Mouse (Mus musculus): ENCODE data around the gene Eif2ak4.

Gene Eif2ak4

GRCm38 (mm10) chr2:118404336-118404735 is 15.9 kb downstream of the Eif2ak4 start:
- DNase-seq (ENCODE audit: inconsistent age in 2 of 2, low spot score in 1 of 2), result no peak

DNA sequence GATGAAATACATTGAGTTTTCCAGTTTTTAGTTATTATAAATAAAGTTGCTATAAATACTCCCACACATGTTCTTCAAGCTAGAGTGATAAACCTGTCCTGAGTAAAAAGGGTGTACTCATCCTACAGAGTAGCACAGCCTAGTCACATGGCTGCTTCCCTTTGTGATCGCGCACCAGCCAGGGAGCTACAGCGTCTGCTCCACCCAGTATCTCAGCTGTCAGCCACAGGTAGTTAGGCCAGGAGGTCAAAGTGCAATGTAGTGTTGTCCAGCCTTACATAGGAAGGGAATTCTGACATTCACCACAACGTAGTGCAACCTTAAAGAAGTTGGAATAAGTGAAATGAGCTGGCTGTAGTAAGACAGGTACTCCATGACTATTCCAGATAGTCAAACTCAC is 17.1 kb downstream of the Eif2ak4 start:
- DNase-seq (ENCODE audit: inconsistent age in 2 of 2, low spot score in 1 of 2), result no peak

- no peak for DNase-seq (ENCODE audit: inconsistent age in 2 of 2, low spot score in 1 of 2)
These were observed 18.4 kb downstream of the Eif2ak4 start for GRCm38 (mm10) chr2:118406811-118407210.

- no peak for DNase-seq (ENCODE audit: inconsistent age in 2 of 2, low spot score in 1 of 2)
These were observed 20.0 kb downstream of the Eif2ak4 start for GRCm38 (mm10) chr2:118408336-118408895.

GRCm38 (mm10) chr2:118412821-118413220 is 24.4 kb downstream of the Eif2ak4 start:
- DNase-seq (ENCODE audit: inconsistent age in 2 of 2, low spot score in 1 of 2), result no peak

- DNase-seq (ENCODE audit: inconsistent age in 2 of 2, low spot score in 1 of 2), result no peak
These were observed 27.4 kb downstream of the Eif2ak4 start for GRCm38 (mm10) chr2:118415601-118416355.

DNA sequence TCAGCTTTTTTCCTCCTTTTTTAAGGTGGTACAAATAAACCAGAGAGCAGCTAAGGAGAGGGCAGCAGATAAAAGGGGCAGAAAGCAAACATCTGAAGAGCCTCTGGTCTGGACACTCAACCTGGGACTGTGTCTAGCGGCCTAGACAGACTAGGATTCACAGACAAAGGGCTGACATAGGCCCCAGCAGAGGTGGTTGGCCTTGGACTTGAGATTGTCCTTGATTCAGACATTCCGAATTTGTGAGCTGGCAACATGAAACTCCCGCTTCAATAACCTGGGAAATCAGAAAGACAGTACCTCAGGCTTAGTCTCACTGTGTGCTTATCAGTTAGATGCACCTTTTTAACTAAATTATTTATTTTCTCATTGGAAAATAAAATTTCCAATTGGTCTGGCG is 29.7 kb downstream of the Eif2ak4 start:
- peak; percentile 70 to 82 for DNase-seq (ENCODE audit: inconsistent age in 2 of 2, low spot score in 1 of 2)

DNA sequence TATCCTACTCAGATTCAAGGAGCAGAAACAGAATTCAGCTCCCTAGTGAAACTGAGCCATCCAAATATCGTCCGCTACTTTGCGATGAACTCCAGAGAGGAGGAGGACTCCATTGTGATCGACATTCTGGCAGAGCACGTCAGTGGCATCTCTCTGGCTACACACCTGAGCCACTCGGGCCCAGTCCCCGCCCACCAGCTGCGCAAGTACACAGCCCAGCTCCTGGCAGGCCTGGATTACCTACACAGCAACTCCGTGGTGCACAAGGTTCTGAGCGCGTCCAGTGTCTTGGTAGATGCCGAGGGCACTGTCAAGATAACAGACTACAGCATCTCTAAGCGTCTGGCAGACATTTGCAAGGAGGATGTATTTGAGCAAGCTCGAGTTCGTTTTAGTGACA is 33.5 kb downstream of the Eif2ak4 start:
- DNase-seq (ENCODE audit: inconsistent age in 2 of 2, low spot score in 1 of 2), result no peak

DNA sequence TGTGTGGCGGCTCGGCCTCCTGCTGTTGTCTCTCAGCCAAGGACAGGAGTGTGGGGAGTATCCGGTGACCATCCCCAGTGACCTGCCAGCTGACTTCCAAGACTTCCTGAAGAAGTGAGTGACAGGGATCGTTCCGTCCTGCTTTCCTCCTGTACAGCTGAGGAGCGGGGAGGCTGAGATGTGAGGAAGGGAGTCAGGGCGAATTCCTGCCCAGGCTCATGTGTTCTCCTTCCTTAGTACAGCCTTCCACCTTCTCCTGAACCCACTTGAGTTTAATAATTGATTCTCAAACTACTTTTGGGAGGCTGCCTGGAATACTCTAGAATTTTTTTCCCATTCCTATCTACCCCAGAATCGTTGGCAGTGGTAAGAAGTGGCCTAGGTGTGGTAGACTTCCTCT is 34.0 kb downstream of the Eif2ak4 start:
- DNase-seq (ENCODE audit: inconsistent age in 2 of 2, low spot score in 1 of 2), result peak in 1 of 2 experiments; percentile 28

DNA sequence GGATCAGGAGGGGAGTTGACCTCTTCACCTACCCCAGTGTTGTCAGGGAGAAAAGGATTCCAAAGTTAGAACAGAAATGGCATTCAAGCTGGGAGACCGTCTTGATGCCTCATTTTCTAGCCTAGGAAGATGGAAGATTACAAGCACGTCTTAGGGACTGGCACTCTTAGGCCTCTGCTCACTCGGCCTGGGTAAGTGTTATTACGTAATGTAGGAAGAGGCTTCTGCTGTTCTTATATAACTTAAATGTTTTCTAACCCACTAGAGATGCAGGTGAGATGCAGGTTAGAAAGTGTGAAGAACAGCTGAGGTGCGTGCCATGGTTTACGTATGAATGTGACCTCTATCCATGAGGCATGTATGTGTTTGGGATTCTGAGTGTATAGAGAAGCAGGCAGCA is 39.9 kb downstream of the Eif2ak4 start:
- DNase-seq (ENCODE audit: inconsistent age in 2 of 2, low spot score in 1 of 2), result no peak

- no peak for DNase-seq (ENCODE audit: inconsistent age in 2 of 2, low spot score in 1 of 2)
These were observed 40.9 kb downstream of the Eif2ak4 start for GRCm38 (mm10) chr2:118429297-118429696.

- DNase-seq (ENCODE audit: inconsistent age in 2 of 2, low spot score in 1 of 2), result no peak
These were observed 42.2 kb downstream of the Eif2ak4 start for GRCm38 (mm10) chr2:118430630-118431029.

GRCm38 (mm10) chr2:118431589-118431988 is 43.2 kb downstream of the Eif2ak4 start:
- DNase-seq (ENCODE audit: inconsistent age in 2 of 2, low spot score in 1 of 2), result peak; percentile 27 to 65

DNA sequence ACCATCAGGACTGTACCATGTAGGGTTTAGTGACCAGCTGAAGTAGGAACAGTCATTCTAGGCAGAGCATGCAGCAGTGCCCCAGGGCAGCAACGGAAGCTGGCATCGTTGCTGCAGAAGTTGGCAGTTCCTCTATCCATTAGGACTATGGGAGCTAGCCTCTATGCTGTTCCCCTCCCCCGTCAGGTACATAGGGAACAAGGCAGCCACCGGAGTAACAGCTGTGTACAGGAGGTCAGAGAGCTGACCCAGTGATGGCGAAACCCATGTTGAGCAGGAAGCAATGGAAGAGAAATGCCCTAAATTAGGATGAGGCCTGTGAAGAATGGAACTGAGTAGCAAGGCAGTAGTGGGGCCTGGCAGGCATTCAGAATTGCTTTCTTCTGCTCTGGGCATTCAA is 53.8 kb downstream of the Eif2ak4 start:
- no peak for DNase-seq (ENCODE audit: inconsistent age in 2 of 2, low spot score in 1 of 2)

DNA sequence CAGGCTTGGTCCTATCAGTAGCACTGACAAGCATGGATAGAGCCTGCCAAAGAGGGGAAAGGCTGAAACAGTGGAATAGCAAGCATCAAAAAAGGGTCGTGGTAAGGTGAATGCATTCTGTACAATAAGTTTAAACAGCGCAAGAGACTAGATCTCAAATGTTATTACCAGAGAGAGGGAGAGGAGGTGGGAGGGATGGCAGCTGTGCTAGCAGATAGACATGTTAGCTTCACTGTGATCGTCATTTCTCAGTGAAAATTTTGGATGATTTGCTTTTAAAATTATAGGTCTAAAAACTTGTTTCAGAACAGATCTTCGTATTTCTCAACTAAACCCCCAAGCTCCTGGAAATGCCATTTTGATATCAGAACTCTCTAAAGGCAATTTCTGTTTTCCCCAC is 54.3 kb downstream of the Eif2ak4 start:
- DNase-seq (ENCODE audit: inconsistent age in 2 of 2, low spot score in 1 of 2), result no peak

DNA sequence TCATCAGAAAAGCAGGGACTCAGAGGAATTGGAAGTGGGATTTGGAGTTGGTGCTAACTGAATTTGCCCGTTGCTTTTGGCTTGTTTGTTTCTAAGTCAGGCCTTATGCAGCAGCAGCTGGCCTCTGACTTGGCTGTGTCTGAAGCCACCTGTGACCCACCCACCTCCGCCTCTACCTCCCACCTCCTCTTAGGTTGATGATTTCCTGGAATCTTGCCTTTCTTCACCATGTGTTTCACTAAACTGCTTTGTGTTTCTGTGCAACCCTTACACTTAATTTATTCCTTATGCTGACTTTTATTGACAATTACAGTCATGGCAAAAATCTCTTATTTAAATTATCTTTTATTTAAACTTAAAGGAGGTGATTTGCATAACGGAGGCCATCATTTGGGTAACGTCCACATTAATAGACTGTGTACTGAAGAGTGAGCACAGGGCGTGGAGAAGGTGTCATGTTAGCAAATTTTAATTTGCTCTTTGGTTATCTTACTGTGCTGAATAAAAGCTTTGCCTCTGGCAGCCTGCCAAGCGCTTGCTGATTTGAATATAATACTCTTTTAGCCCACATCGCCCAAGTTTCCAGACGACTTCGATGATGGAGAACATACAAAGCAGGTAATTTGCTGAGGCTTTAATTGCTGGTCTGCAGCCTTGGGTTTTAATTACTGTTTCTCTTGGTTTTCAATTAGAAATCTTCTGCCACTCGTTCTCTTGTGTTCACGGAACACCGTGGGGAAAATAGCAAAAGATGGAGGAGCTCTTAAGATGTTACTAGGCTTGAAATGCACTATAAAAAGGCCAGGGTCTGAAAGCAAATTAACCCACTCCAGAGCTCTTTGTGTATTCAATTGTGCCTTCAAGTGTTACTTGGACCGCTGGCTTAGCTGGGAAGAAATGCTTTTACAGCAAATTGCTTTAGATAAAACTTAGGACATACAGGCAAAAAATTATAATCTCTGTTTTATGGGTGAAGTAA is 57.6 kb downstream of the Eif2ak4 start:
- DNase-seq (ENCODE audit: inconsistent age in 2 of 2, low spot score in 1 of 2), result no peak

DNA sequence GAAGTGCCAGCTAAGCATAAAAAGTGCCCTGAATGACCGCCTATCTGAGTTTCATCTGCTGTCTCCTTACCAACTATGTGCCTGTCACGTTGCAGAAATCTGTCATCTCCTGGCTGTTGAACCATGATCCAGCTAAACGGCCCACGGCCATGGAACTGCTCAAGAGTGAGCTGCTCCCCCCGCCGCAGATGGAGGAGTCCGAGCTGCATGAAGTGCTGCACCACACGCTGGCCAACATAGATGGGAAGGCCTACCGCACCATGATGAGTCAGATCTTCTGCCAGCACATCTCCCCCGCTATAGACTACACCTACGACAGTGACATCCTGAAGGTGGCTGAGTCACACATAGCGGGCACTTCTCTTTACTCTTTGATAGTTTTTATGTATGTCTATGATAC is 59.8 kb downstream of the Eif2ak4 start:
- no peak for DNase-seq (ENCODE audit: inconsistent age in 2 of 2, low spot score in 1 of 2)

DNA sequence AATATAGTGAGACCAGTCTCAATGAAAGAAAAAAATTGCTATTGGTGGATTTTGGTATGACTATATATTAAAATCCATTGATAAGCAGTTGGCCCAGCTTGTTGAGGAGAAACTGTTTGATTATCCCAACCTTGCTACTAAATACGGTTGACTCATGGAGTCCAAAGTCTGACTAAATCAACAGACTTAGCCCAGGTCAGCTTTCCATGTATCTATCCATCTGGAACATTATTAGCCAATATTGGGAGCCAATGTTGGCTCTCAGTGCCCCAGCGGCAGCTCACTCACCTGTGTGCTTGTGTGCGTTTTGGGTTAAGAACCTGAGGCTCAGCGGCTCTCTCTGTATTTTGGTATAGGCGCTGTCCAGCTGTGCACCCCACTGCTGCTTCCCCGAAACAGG is 62.6 kb downstream of the Eif2ak4 start:
- no peak for DNase-seq (ENCODE audit: inconsistent age in 2 of 2, low spot score in 1 of 2)

DNA sequence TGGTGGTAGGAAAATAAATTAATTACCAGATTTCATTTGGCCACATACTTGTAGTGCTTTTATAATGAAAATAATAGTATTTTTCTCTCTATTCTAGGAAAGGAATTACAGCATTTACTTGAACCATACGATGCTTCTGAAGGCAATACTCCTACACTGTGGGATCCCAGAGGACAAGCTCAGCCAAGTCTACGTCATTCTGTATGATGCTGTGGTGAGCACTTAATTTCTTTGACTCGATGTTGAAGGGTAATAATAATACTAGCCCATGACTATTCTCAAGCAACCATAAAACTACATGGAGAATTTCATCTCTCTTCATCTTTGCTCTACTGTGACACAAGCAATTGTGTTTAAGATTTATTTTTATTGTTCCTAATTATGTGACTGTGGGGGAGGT is 68.6 kb downstream of the Eif2ak4 start:
- DNase-seq (ENCODE audit: inconsistent age in 2 of 2, low spot score in 1 of 2), result no peak

DNA sequence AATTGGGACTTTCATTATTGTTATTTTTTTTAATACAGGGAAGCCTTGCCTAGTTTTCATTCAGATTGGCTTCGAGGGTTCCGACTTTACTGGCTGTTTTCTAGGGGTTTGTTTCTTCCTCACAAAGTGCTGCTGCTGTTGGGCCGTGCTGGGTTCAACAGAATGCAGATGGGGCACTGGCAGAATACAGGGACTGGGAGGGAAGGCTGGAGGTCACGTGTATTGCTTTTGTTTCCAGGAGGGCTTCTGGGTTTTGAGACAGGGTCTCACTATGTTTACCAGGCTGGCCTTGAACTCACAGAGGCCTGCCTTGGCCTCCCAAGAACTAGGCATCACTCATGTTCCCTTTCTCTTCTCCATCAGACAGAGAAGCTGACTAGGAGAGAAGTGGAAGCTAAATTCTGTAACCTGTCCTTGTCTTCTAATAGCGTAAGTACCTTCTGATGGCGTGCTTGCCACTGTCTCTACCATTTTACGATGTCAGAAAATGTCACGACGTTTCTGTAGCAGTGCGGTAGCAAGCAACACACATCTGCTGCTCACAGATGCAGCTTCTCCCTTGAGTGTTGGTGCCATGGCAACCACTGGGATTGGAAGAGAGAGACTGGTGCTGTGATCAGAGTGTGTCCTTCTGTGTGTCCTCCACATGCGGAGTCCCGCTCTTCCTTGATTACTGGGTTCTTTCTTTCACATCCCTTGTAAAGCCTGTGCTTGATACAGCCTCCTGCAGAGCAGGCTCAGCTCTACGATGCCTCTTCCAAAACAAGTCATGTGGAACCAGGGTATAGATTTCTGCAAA is 69.2 kb downstream of the Eif2ak4 start:
- no peak for DNase-seq (ENCODE audit: inconsistent age in 2 of 2, low spot score in 1 of 2)

All from adrenal gland, adult (tissue).